ENCODE assay signal across 27 mouse cellular contexts in genomic region chr13:53934457-53934856, GRCm38 (mm10).
"Had no signal": no experiment of that assay in that cellular context is flagged by ENCODE, and none has a peak within 500 bp of the region (broad histone marks: within the 10 kb centered on the region; RNA-seq: fewer than 3 reads in every experiment).

No protein-coding gene starts in this region.

- H3K4me2 ChIP-seq: embryonic facial prominence, embryonic 12.5 days; embryonic facial prominence, embryonic 13.5 days; embryonic facial prominence, embryonic 15.5 days; forebrain, embryonic 12.5 days; forebrain, embryonic 13.5 days; forebrain, embryonic 15.5 days had no signal

- H3K9ac ChIP-seq: embryonic facial prominence, embryonic 12.5 days; embryonic facial prominence, embryonic 13.5 days; embryonic facial prominence, embryonic 15.5 days; forebrain, embryonic 12.5 days; forebrain, embryonic 13.5 days; forebrain, embryonic 15.5 days had no signal

- H3K36me3 ChIP-seq: embryonic facial prominence, embryonic 10.5 days; embryonic facial prominence, embryonic 12.5 days; embryonic facial prominence, embryonic 13.5 days; embryonic facial prominence, embryonic 15.5 days; forebrain, embryonic 10.5 days; forebrain, embryonic 12.5 days; forebrain, embryonic 15.5 days had no signal

- H3K27me3 ChIP-seq: embryonic facial prominence, embryonic 12.5 days; embryonic facial prominence, embryonic 15.5 days; forebrain, embryonic 12.5 days; forebrain, embryonic 13.5 days; forebrain, embryonic 15.5 days had no signal

- H3K9me3 ChIP-seq: embryonic facial prominence, embryonic 10.5 days; embryonic facial prominence, embryonic 12.5 days; embryonic facial prominence, embryonic 13.5 days; embryonic facial prominence, embryonic 15.5 days; forebrain, embryonic 10.5 days; forebrain, embryonic 12.5 days; forebrain, embryonic 13.5 days; forebrain, embryonic 15.5 days had no signal

- H3K4me3 ChIP-seq: embryonic facial prominence, embryonic 10.5 days; embryonic facial prominence, embryonic 12.5 days; embryonic facial prominence, embryonic 13.5 days; embryonic facial prominence, embryonic 15.5 days; erythroblast, embryonic 14.5 days; forebrain, embryonic 10.5 days; forebrain, embryonic 12.5 days; forebrain, embryonic 13.5 days; forebrain, embryonic 15.5 days; gastrocnemius, adult 2 months; heart, adult 2 months had no signal

- H3K4me1 ChIP-seq: embryonic facial prominence, embryonic 10.5 days; embryonic facial prominence, embryonic 12.5 days; embryonic facial prominence, embryonic 13.5 days; embryonic facial prominence, embryonic 15.5 days; forebrain, embryonic 10.5 days; forebrain, embryonic 12.5 days; forebrain, embryonic 13.5 days had no signal

- H3K27ac ChIP-seq: embryonic facial prominence, embryonic 10.5 days; embryonic facial prominence, embryonic 12.5 days; embryonic facial prominence, embryonic 13.5 days; embryonic facial prominence, embryonic 15.5 days; forebrain, embryonic 10.5 days; forebrain, embryonic 12.5 days; forebrain, embryonic 15.5 days; gastrocnemius, adult 2 months; heart, adult 2 months had no signal

- DNase-seq: cerebellum, adult 18-20 months; cerebellum, adult 2 months; cerebellum, adult 8-10 months; cerebellum, adult 9-10 months; cerebellum, adult 9-11 months; cerebellum, postnatal 10 days; cerebellum, postnatal 14 days; cerebellum, postnatal 25 days; cerebellum, postnatal 36 days; embryo, embryonic 11 days; gastrocnemius, adult 2 months; gastrocnemius, postnatal 10 days; gastrocnemius, postnatal 14 days; gastrocnemius, postnatal 25 days; gastrocnemius, postnatal 36 days; heart, adult 11 months; heart, adult 18-20 months; heart, adult 2 months had no signal

- ATAC-seq: forebrain, embryonic 13.5 days; forebrain, embryonic 15.5 days had no signal
